In genomic region chr4:120850946-120851345, GRCm38 (mm10) we compare ENCODE assay signal across 9 mouse cellular contexts. TPM values are rescaled to one million over a fixed set of nuclear protein-coding genes. Genes with fewer than 3 reads are reported as not detected.
DNase-seq lines count a peak whose midpoint lies in the region; ATAC-seq lines count a peak whose summit lies in the region.
"Had no signal": no experiment of that assay in that cellular context is flagged by ENCODE, and none has a peak within 500 bp of the region (broad histone marks: within the 10 kb centered on the region; RNA-seq: fewer than 3 reads in every experiment).

No protein-coding gene starts in this region.

- intact Hi-C loops in left cerebral cortex, postnatal 25 days (cut with DNase I) = loop anchor here (1.0 kb wide), 2 partner anchors 36 to 58 kb away; no protein-coding TSS in a partner anchor

- H3K27me3 ChIP-seq in heart, embryonic 11.5 days (ENCODE audit: control insufficient read depth, insufficient read depth, low read length) = peaks cover 39% of the 10 kb centered on the region
- H3K27me3 ChIP-seq in hindbrain, embryonic 11.5 days (ENCODE audit: control insufficient read depth, insufficient read depth, low read length) = peaks cover 4% of the 10 kb centered on the region
- H3K27me3 ChIP-seq in midbrain, embryonic 15.5 days (replicated peaks) = peaks cover 5% of the 10 kb centered on the region

- H3K27ac ChIP-seq in heart, embryonic 11.5 days (ENCODE audit: low read depth, low read length) = no peak overlapping the region
- no peak overlapping the region for H3K27ac ChIP-seq in hindbrain, embryonic 11.5 days (ENCODE audit: low read depth, low read length)
- no peak overlapping the region for H3K27ac ChIP-seq in midbrain, embryonic 15.5 days
- H3K27ac ChIP-seq: limb, embryonic 12.5 days had no signal

- WGBS in heart, embryonic 11.5 days (ENCODE audit: insufficient replicate concordance) = 4% methylated on average over 10 of the region's 10 CpGs
- 4% methylated on average over 10 of the region's 10 CpGs for WGBS in hindbrain, embryonic 11.5 days
- WGBS in midbrain, embryonic 15.5 days = 4% methylated on average over 10 of the region's 10 CpGs

- peaks cover 2% of the 10 kb centered on the region; the same call in 1 of the 2 replicates for H3K9me3 ChIP-seq in heart, embryonic 11.5 days (replicated peaks; ENCODE audit: control insufficient read depth, low read length)
- H3K9me3 ChIP-seq in hindbrain, embryonic 11.5 days (ENCODE audit: control insufficient read depth, low read length) = no peaks in the 10 kb centered on the region
- no peaks in the 10 kb centered on the region for H3K9me3 ChIP-seq in midbrain, embryonic 15.5 days

- no peak for ATAC-seq in heart, embryonic 11.5 days (replicated peaks; ENCODE audit: insufficient number of reproducible peaks, low FRiP score, low TSS enrichment)
- ATAC-seq in hindbrain, embryonic 11.5 days (ENCODE audit: low FRiP score) = no peak
- peak; percentile 37; the same call in 1 of the 2 replicates for ATAC-seq in midbrain, embryonic 15.5 days (replicated peaks)

- H3K4me1 ChIP-seq in heart, embryonic 11.5 days (ENCODE audit: control insufficient read depth, insufficient read depth, low read length) = peaks cover 3% of the 10 kb centered on the region
- peaks cover 5% of the 10 kb centered on the region for H3K4me1 ChIP-seq in hindbrain, embryonic 11.5 days (replicated peaks; ENCODE audit: control insufficient read depth, insufficient read depth, low read length)
- peaks cover 8% of the 10 kb centered on the region for H3K4me1 ChIP-seq in midbrain, embryonic 15.5 days
- H3K4me1 ChIP-seq: limb, embryonic 12.5 days had no signal

- no peak overlapping the region for H3K4me2 ChIP-seq in heart, embryonic 11.5 days
- H3K4me2 ChIP-seq in hindbrain, embryonic 11.5 days (replicated peaks; ENCODE audit: low read depth, low read length) = no peak overlapping the region
- no peak overlapping the region for H3K4me2 ChIP-seq in midbrain, embryonic 15.5 days
- H3K4me2 ChIP-seq: limb, embryonic 12.5 days had no signal

- no peak overlapping the region for H3K4me3 ChIP-seq in heart, embryonic 11.5 days (ENCODE audit: low read depth, low read length)
- no peak overlapping the region for H3K4me3 ChIP-seq in hindbrain, embryonic 11.5 days (ENCODE audit: low read depth, low read length)
- H3K4me3 ChIP-seq in midbrain, embryonic 15.5 days = no peak overlapping the region
- H3K4me3 ChIP-seq: limb, embryonic 12.5 days had no signal

- peak; percentile 24 to 83 for DNase-seq in heart, adult 18-20 months
- DNase-seq in adrenal gland, postnatal 25 days = peak; percentile 70
- DNase-seq in embryo, embryonic 9.5 days (ENCODE audit: extremely low spot score) = peak; percentile 74
- DNase-seq in hindbrain, embryonic 11.5 days (ENCODE audit: low spot score) = peak; percentile 85
- DNase-seq in left cerebral cortex, postnatal 25 days (ENCODE audit: low spot score in 2 of 2) = peak; percentile 57 to 78
- peak; percentile 49 to 66 for DNase-seq in spleen, postnatal 14 days (ENCODE audit: low spot score in 2 of 2)

- no peaks in the 10 kb centered on the region for H3K36me3 ChIP-seq in heart, embryonic 11.5 days (ENCODE audit: control insufficient read depth, insufficient read depth, low read length)
- no peaks in the 10 kb centered on the region for H3K36me3 ChIP-seq in hindbrain, embryonic 11.5 days (ENCODE audit: control insufficient read depth, insufficient read depth, low read length)
- no peaks in the 10 kb centered on the region for H3K36me3 ChIP-seq in midbrain, embryonic 15.5 days (replicated peaks)
- H3K36me3 ChIP-seq: limb, embryonic 12.5 days had no signal

- no peak overlapping the region for H3K9ac ChIP-seq in heart, embryonic 11.5 days (ENCODE audit: low read depth, low read length)
- H3K9ac ChIP-seq in hindbrain, embryonic 11.5 days (ENCODE audit: low read depth, low read length) = no peak overlapping the region
- no peak overlapping the region for H3K9ac ChIP-seq in midbrain, embryonic 15.5 days
- H3K9ac ChIP-seq: limb, embryonic 12.5 days had no signal

RNA-seq across cellular contexts. Expression of gene Rims3, which starts 3.7 kb away (rescaled TPM):
- total RNA-seq in heart, adult 18-20 months (2021) = under 1 TPM in 1 of 2 experiments, not detected in 1; 0.05 TPM
- 1.2 and 1.6 TPM in 2 replicates for polyA plus RNA-seq in heart, embryonic 11.5 days (2014; fragmentation: Nextera tagmentation; extraction: Ambion mirVana)
- total RNA-seq in adrenal gland, postnatal 25 days (2021) = 6.4 and 11.1 TPM in 2 replicates
- 3.5 and 3.6 TPM in 2 replicates for polyA plus RNA-seq in hindbrain, embryonic 11.5 days (2014; fragmentation: Nextera tagmentation; extraction: Ambion mirVana)
- 100 to 1,000 TPM in 1 of 2 experiments, 10 to 100 TPM in 1; 94.9 to 115 TPM for total RNA-seq in left cerebral cortex, postnatal 25 days (2021)
- polyA plus RNA-seq in midbrain, embryonic 15.5 days (2015; fragmentation: Nextera tagmentation; extraction: Ambion mirVana) = 25.4 and 27.0 TPM in 2 replicates

RNA-seq across cellular contexts. Expression of gene Nfyc, which starts 19.6 kb away (rescaled TPM):
- 10 to 100 TPM; 39.5 to 42.6 TPM for total RNA-seq in heart, adult 18-20 months (2021)
- 105 and 117 TPM in 2 replicates for polyA plus RNA-seq in heart, embryonic 11.5 days (2014; fragmentation: Nextera tagmentation; extraction: Ambion mirVana)
- total RNA-seq in adrenal gland, postnatal 25 days (2021) = 62.8 and 68.9 TPM in 2 replicates
- polyA plus RNA-seq in hindbrain, embryonic 11.5 days (2014; fragmentation: Nextera tagmentation; extraction: Ambion mirVana) = 123 and 126 TPM in 2 replicates
- total RNA-seq in left cerebral cortex, postnatal 25 days (2021) = 10 to 100 TPM; 44.0 to 47.9 TPM
- polyA plus RNA-seq in midbrain, embryonic 15.5 days (2015; fragmentation: Nextera tagmentation; extraction: Ambion mirVana) = 79.2 and 81.6 TPM in 2 replicates
